Mouse (Mus musculus) bone marrow macrophage, adult 2 months (primary cell): ENCODE measurements around the gene Ubb. TPM values are rescaled to one million over a fixed set of nuclear protein-coding genes. Genes with fewer than 3 reads are reported as not detected.
A peak's percentile ranks its signal among the peaks of the same experiment; 100 is the strongest.

Source experiments
- H3K27ac ChIP-seq: 2 replicates; pipeline ENCODE4 v1.5.1; 2012; ENCODE audit warnings: low read depth, low read length; ENCODE audit not compliant: insufficient read depth
- H3K4me1 ChIP-seq: 2 replicates; pipeline ENCODE4 v1.6.1; 2012; ENCODE audit warnings: low read length; ENCODE audit not compliant: control insufficient read depth, insufficient read depth
- H3K4me3 ChIP-seq: 2 replicates; pipeline ENCODE4 v1.5.1; 2012; ENCODE audit warnings: mild to moderate bottlenecking, low read length, moderate library complexity; ENCODE audit not compliant: insufficient read depth
- CTCF ChIP-seq: IDR thresholded peaks from 2 replicates; pipeline ENCODE4 v1.5.1; 2012; ENCODE audit warnings: low read depth, mild to moderate bottlenecking, low read length, moderate library complexity
- POLR2A ChIP-seq: IDR thresholded peaks from 2 replicates; pipeline ENCODE4 v1.6.1; 2012; ENCODE audit warnings: mild to moderate bottlenecking, low read depth, low read length, borderline replicate concordance
- polyA plus RNA-seq: library from polyadenylated mRNA; stranded (reverse); fragments of >200 nt; gene quantifications from 2 replicates; pipeline ENCODE4 v1.2.4, GENCODE M21; 2012; ENCODE audit not compliant: missing spikeins, insufficient read depth, insufficient read length

Ubb gene
- polyA plus RNA-seq, 1 experiment, result 902 TPM

- H3K4me3 ChIP-seq, result peak overlapping the region; percentile 79
- H3K27ac ChIP-seq, result peak overlapping the region; percentile 100
- no peak for TF ChIP-seq POLR2A
- no peak for TF ChIP-seq CTCF
- H3K4me1 ChIP-seq, result peaks cover 7% of the 10 kb centered on the region
Measured at GRCm38 (mm10) chr11:62550227-62550685, 715 bp upstream of the Ubb start.

DNA sequence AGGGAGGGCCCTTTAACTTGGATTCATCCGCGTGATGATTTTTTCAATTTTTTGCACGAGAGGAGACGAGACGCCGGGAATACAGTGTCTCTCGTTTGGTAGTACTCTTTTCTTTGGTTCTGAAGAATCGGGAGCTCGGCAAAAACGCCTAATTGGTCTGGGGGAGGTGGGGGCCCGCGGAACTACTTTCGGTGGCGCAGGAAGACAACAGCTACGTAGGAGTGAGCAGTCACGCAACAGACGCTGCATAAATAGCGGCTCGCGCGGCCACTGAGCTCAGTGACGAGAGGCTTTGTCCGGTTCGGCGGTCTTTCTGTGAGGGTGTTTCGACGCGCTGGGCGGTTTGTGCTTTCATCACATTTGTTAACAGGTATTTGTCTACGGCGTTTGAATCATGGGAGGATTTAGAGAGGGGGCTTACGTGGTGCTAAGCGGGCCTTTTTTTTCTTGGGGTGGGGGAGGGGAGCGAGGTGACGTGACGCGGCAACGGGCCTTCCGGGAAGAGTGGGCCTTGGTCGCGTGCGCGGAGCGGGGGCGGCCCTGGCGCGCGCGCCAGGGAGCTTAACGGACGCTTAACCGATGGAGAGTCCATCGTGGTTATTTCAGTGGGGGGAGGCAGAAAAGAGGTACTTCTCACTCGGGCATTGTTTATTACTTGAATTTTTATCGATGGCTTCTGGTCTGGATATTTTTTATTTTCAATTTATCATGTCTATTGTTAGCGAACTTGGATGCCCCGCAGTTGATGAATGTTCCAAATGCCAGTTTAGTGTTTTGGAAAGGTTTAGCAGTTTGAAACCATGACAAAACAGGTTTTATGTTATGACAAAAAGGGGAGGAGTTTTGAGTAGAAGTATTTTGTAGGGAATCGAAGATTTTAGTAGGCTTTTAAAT, 502 bp downstream of the Ubb start:
- peaks cover 7% of the 10 kb centered on the region for H3K4me1 ChIP-seq
- peak overlapping the region; percentile 95 for H3K27ac ChIP-seq
- peak overlapping the region; percentile 78 for H3K4me3 ChIP-seq
- TF ChIP-seq POLR2A, result peak; percentile 58
- TF ChIP-seq CTCF, result no peak

GRCm38 (mm10) chr11:62553186-62553585, 2.2 kb downstream of the Ubb start:
- Histone ChIP-seq H3K4me3 (peak overlapping the region; percentile 61), H3K4me1 (peaks cover 7% of the 10 kb centered on the region), H3K27ac (no peak overlapping the region)
- no peak for TF ChIP-seq POLR2A
- TF ChIP-seq CTCF, result no peak

DNA sequence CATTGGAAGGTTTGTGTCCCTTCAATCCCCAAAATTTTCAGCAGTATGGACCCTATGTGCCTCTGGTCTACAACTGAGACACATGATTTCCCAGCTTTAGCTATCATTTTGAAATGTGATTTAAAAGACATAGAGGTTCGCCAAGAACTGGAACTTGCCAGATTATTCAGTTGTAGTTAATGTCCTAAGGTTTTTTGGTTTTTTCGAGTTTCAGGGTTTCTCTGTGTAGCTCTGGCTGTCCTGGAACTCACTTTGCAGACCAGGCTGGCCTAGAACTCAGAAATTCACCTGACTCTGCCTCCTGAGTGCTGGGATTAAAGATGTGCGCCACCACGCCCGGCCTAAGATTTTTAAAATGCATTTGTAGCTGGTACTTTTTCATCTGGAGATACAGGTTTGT, 2.7 kb downstream of the Ubb start:
- peak overlapping the region; percentile 61 for H3K4me3 ChIP-seq
- H3K4me1 ChIP-seq, result peaks cover 7% of the 10 kb centered on the region
- TF ChIP-seq CTCF, result no peak
- TF ChIP-seq POLR2A, result no peak
- no peak overlapping the region for H3K27ac ChIP-seq

- H3K4me3 ChIP-seq, result peak overlapping the region; percentile 61
- H3K4me1 ChIP-seq, result peaks cover 8% of the 10 kb centered on the region
- no peak overlapping the region for H3K27ac ChIP-seq
- TF ChIP-seq CTCF, result no peak
- TF ChIP-seq POLR2A, result no peak
Measured at GRCm38 (mm10) chr11:62554163-62554855, 3.3 kb downstream of the Ubb start.

DNA sequence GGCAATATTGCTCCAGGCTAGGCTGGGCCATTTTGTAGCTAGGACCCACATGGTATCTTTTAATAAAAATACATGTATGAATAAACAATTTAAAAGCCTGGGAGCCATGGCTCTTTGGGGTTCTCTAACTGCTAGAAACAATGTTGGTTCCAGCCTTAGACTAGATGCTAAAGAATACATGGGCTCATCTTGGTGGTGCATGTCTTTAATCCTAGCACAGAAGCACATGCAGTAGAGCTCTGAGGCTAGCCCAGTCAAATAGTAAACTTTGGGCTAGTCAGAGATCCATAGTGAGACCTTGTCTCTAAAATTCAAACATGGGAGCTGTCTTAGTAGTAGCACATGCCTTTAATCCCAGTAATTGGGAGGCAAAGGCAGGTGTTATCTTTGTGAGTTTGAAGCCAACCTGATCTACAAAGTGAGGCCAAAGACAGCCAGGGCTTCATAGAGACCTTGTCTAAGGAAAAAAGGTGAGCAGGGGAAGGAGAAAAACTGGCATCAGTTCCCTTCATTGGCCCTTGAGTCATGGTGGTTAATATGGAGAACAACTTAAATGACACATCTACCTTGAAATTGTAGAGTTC, 4.1 kb downstream of the Ubb start:
- no peak overlapping the region for H3K27ac ChIP-seq
- TF ChIP-seq POLR2A (no peak), CTCF (no peak)
- no peak overlapping the region for H3K4me3 ChIP-seq
- peaks cover 11% of the 10 kb centered on the region for H3K4me1 ChIP-seq

DNA sequence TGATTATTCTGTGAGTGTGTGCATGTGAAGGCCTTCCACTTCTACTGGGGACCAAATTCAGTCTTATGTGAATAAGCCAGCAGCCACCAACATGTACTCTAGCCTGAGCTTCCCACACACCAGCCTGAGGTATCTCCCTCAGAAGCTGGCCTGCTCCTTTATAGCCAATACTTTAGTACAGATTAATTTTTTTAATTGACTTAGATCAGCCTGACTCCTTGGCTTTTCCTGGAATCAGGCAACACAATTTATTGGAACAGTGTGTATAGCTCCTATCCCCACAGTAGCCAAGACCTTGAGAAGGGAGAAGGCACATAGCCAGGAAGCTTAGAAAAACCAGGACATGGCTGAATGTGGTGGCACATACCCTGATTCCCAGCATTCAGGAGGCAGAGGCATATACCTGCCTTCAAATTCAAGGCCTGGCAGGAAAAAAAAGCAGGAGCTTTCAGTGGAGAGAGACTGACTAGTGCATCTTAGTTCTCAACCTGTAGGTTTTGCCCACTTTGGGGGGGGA, 5.0 kb downstream of the Ubb start:
- TF ChIP-seq CTCF (no peak), POLR2A (no peak)
- H3K4me3 ChIP-seq, result no peak overlapping the region
- peaks cover 11% of the 10 kb centered on the region for H3K4me1 ChIP-seq
- H3K27ac ChIP-seq, result no peak overlapping the region

- peaks cover 11% of the 10 kb centered on the region for H3K4me1 ChIP-seq
- no peak overlapping the region for H3K4me3 ChIP-seq
- no peak for TF ChIP-seq POLR2A
- TF ChIP-seq CTCF, result no peak
- no peak overlapping the region for H3K27ac ChIP-seq
Measured at GRCm38 (mm10) chr11:62557205-62557604, 6.2 kb downstream of the Ubb start.

DNA sequence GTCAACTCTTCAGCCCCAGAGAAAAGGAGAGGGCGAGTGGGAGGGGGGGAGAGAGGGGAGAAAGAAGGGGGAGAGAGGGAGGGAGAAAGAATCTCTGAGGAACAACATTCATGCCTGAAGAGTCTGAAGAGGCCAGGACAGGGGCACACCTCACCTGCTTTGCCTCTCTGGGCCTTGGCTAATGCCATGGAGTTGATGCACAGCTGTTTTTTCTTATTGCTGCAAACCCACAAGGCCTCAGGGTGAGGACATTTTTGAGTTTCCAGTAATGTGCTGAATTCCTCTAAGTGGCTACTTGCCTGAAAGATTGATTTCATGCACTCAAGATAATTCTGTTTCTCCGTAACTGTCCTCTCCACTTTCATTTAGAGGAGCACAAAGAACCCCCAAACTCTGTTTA, 7.2 kb downstream of the Ubb start:
- no peak overlapping the region for H3K4me3 ChIP-seq
- H3K4me1 ChIP-seq, result peaks cover 11% of the 10 kb centered on the region
- TF ChIP-seq POLR2A (no peak), CTCF (no peak)
- H3K27ac ChIP-seq, result no peak overlapping the region
